Mouse (Mus musculus) midbrain, embryonic 11.5 days (tissue): ENCODE measurements at regions not wholly inside any gene's neighbourhood (a gene's known extent, or its start where the extent isn't known, plus 50 kb on each side); places are given as distances from the start of the nearest gene placed in this dataset.

Experiments used
- ATAC-seq: fragments of 200-750 bp; cut with Nextera tagmentation; 2 replicates; pipeline ENCODE4 v1.8.0; 2017; ENCODE audit warnings: moderate TSS enrichment, moderate library complexity; ENCODE audit not compliant: low FRiP score
- DNase-seq: peaks from one replicate; pipeline ENCODE4 v3.0.0; 2015; ENCODE audit warnings: low spot score; ENCODE audit errors: missing footprints
- H3K27ac ChIP-seq: fragments of 300-500 bp; sonication (generic); 2 replicates; pipeline ENCODE4 v1.5.1; 2014; ENCODE audit warnings: low read depth, low read length
- H3K27me3 ChIP-seq: fragments of 300-500 bp; sonication (generic); 2 replicates; pipeline ENCODE4 v1.6.1; 2014; ENCODE audit warnings: mild to moderate bottlenecking, low read length, moderate library complexity, mixed read lengths; ENCODE audit not compliant: control insufficient read depth, insufficient read depth
- H3K36me3 ChIP-seq: fragments of 300-500 bp; sonication (generic); 2 replicates; pipeline ENCODE4 v1.6.1; 2014; ENCODE audit warnings: mild to moderate bottlenecking, low read length, moderate library complexity, mixed read lengths; ENCODE audit not compliant: control insufficient read depth, insufficient read depth
- H3K4me1 ChIP-seq: fragments of 300-500 bp; sonication (generic); 2 replicates; pipeline ENCODE4 v1.6.1; 2014; ENCODE audit warnings: low read length; ENCODE audit not compliant: control insufficient read depth, insufficient read depth
- H3K4me2 ChIP-seq: fragments of 300-500 bp; sonication (generic); 2 replicates; pipeline ENCODE4 v1.6.1; 2014; ENCODE audit warnings: mild to moderate bottlenecking, moderate library complexity
- H3K4me3 ChIP-seq: fragments of 300-500 bp; sonication (generic); 2 replicates; pipeline ENCODE4 v1.5.1; 2014; ENCODE audit warnings: low read depth, low read length
- H3K9ac ChIP-seq: fragments of 300-500 bp; sonication (generic); 2 replicates; pipeline ENCODE4 v1.6.1; 2014; ENCODE audit warnings: low read length
- H3K9me3 ChIP-seq: fragments of 300-500 bp; sonication (generic); 2 replicates; pipeline ENCODE4 v1.6.1; 2016; ENCODE audit warnings: low read length; ENCODE audit not compliant: control insufficient read depth
- WGBS: fragments of 180-500 bp; shearing (Covaris S2); extraction: QIAGEN DNeasy Blood & Tissue Kit; methylation state at CpG from one replicate; pipeline ENCODE4 v1.1.7; 2014; 5-methylcytosine and 5-hydroxymethylcytosine counted together

DNA sequence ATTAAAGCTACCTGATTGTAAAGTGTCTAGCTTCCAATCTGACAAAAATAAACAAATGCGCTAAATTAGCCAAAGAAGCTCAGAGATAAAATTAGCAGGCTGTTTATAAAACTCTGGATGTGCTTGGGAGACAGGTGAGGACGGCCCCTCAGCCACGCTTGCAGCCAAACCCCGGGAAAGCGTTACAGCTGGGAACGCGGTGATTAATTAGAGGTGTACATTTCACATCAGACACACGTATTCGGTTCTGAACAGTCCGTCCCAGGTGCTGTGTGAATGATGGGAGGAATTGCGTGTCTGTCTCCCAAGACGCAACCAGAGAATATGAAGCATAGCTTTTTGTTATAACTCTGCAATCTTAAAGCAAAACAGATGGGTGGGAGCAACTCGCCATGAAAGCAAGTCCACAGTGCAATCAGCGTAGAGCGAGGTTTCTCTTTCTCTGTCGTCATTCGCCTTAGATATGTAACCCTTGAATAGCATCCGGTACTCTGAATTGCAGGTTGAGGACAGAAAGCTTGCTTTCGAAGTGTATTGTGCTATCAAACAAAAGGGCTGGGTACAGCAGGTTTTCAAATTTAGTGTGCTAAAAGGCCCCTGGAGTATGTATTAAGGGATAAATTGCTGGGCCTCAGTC, 123.0 kb upstream of the Fn1 start:
- H3K27ac ChIP-seq, result no peak overlapping the region

GRCm38 (mm10) chr1:71772526-71772925, 119.5 kb upstream of the Fn1 start:
- ATAC-seq, result no peak
- H3K27ac ChIP-seq, result no peak overlapping the region
- H3K9me3 ChIP-seq, result no peaks in the 10 kb centered on the region
- H3K27me3 ChIP-seq, result no peaks in the 10 kb centered on the region
- H3K36me3 ChIP-seq, result no peaks in the 10 kb centered on the region
- H3K9ac ChIP-seq, result no peak overlapping the region
- no peak overlapping the region for H3K4me2 ChIP-seq
- H3K4me1 ChIP-seq, result no peaks in the 10 kb centered on the region
- WGBS, result 65% methylated on average over 2 of the region's 2 CpGs
- no peak overlapping the region for H3K4me3 ChIP-seq
- no peak for DNase-seq

More for the DNA sequence above, 123.0 kb upstream of the Fn1 start:
- no peak for ATAC-seq
- Histone ChIP-seq H3K4me3 (no peak overlapping the region), H3K4me2 (no peak overlapping the region), H3K27me3 (no peaks in the 10 kb centered on the region), H3K4me1 (no peaks in the 10 kb centered on the region), H3K9me3 (no peaks in the 10 kb centered on the region), H3K36me3 (no peaks in the 10 kb centered on the region), H3K9ac (no peak overlapping the region)
- DNase-seq, result no peak
- 87% methylated on average over 19 of the region's 19 CpGs for WGBS

DNA sequence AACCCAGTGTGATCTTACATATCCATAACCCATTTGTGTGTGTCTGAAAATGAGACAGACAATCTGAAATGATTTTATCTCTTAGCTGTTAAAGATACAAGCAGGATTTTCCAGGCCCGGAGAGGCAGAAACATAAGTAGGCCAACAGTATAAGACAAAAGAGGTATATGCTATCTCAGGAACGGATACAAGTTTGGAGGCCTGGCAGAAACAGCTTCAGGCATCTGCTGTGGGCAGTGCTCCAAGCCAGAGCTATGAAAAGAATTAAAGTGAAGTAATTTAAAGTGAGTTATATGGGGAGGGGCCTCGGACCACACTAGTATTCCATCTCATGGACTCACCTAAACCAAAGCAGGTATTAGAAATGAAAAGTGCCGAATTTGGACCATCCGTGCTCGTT, 118.8 kb upstream of the Fn1 start:
- Histone ChIP-seq H3K4me1 (no peaks in the 10 kb centered on the region), H3K36me3 (no peaks in the 10 kb centered on the region), H3K4me3 (no peak overlapping the region), H3K27ac (no peak overlapping the region), H3K4me2 (no peak overlapping the region), H3K27me3 (no peaks in the 10 kb centered on the region), H3K9ac (no peak overlapping the region), H3K9me3 (no peaks in the 10 kb centered on the region)
- DNase-seq (no peak), ATAC-seq (no peak)
- WGBS, result 94% methylated on average over 6 of the region's 6 CpGs

DNA sequence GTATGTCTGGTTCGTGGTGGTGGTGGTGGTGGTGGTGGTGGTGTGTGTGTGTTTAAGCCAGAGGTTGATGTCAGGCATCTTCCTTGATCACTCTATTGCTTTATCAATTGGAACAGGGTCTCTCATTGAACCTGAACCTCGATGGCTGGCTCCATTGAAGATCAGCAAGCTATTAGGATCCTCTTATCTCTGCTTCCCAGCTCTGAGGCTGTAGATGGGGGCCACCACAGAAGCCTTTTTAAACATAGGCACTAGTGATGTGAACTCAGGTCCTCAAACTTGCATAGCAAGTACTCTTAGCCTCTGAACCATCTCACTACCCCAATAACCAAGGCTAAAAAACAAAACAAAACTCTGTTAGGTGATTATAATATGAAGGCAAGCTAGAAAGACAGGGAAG, 116.6 kb upstream of the Fn1 start:
- Histone ChIP-seq H3K4me1 (no peaks in the 10 kb centered on the region), H3K9me3 (no peaks in the 10 kb centered on the region), H3K9ac (no peak overlapping the region), H3K4me3 (no peak overlapping the region), H3K27me3 (no peaks in the 10 kb centered on the region), H3K4me2 (no peak overlapping the region), H3K36me3 (no peaks in the 10 kb centered on the region), H3K27ac (no peak overlapping the region)
- ATAC-seq, result no peak
- WGBS, result 74% methylated on average over 2 of the region's 2 CpGs
- no peak for DNase-seq

- ATAC-seq, result no peak
- Histone ChIP-seq H3K36me3 (no peaks in the 10 kb centered on the region), H3K9ac (no peak overlapping the region), H3K27me3 (no peaks in the 10 kb centered on the region), H3K27ac (no peak overlapping the region), H3K4me1 (no peaks in the 10 kb centered on the region), H3K4me2 (no peak overlapping the region), H3K4me3 (no peak overlapping the region), H3K9me3 (no peaks in the 10 kb centered on the region)
- DNase-seq, result no peak
- 77% methylated on average over 3 of the region's 3 CpGs for WGBS
Observed at GRCm38 (mm10) chr1:71767705-71768104, 114.7 kb upstream of the Fn1 start.

DNA sequence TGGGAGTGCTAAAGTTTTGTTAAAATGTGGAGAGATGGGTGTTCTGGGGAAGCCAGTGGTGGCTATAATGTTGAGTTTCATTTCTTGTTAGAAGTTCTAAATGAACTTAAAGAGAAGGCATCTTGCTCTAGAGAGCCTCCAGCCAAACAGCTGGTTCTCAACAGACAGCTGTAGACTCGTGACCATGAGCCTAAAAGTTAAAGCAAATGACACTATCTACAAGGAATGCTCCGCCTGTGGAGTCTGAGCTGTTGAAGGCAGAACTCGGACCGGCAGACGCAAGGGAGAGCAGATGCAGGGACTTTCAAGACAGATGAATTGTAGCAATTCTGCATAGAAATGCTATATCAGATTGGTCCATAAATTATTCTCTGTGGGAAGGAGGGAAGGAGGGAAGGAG, 114.1 kb upstream of the Fn1 start:
- H3K36me3 ChIP-seq, result no peaks in the 10 kb centered on the region
- DNase-seq, result no peak
- H3K9me3 ChIP-seq, result no peaks in the 10 kb centered on the region
- no peak overlapping the region for H3K9ac ChIP-seq
- WGBS, result 89% methylated on average over 5 of the region's 5 CpGs
- no peak overlapping the region for H3K4me2 ChIP-seq
- no peak for ATAC-seq
- no peaks in the 10 kb centered on the region for H3K27me3 ChIP-seq
- H3K27ac ChIP-seq, result no peak overlapping the region
- H3K4me3 ChIP-seq, result no peak overlapping the region
- H3K4me1 ChIP-seq, result no peaks in the 10 kb centered on the region

GRCm38 (mm10) chr1:71764951-71765350, 112.0 kb upstream of the Fn1 start:
- WGBS, result 87% methylated on average over 6 of the region's 6 CpGs
- no peaks in the 10 kb centered on the region for H3K9me3 ChIP-seq
- no peak for ATAC-seq
- no peaks in the 10 kb centered on the region for H3K27me3 ChIP-seq
- no peak overlapping the region for H3K27ac ChIP-seq
- no peaks in the 10 kb centered on the region for H3K36me3 ChIP-seq
- no peak overlapping the region for H3K4me3 ChIP-seq
- no peak overlapping the region for H3K4me2 ChIP-seq
- H3K4me1 ChIP-seq, result no peaks in the 10 kb centered on the region
- no peak overlapping the region for H3K9ac ChIP-seq
- no peak for DNase-seq

GRCm38 (mm10) chr1:71763530-71763929, 110.5 kb upstream of the Fn1 start:
- H3K9ac ChIP-seq, result no peak overlapping the region
- H3K36me3 ChIP-seq, result no peaks in the 10 kb centered on the region
- WGBS, result 86% methylated on average over 2 of the region's 2 CpGs
- no peak for ATAC-seq
- H3K27ac ChIP-seq, result no peak overlapping the region
- no peaks in the 10 kb centered on the region for H3K4me1 ChIP-seq
- no peak overlapping the region for H3K4me2 ChIP-seq
- DNase-seq, result no peak
- H3K4me3 ChIP-seq, result no peak overlapping the region
- H3K27me3 ChIP-seq, result no peaks in the 10 kb centered on the region
- no peaks in the 10 kb centered on the region for H3K9me3 ChIP-seq

DNA sequence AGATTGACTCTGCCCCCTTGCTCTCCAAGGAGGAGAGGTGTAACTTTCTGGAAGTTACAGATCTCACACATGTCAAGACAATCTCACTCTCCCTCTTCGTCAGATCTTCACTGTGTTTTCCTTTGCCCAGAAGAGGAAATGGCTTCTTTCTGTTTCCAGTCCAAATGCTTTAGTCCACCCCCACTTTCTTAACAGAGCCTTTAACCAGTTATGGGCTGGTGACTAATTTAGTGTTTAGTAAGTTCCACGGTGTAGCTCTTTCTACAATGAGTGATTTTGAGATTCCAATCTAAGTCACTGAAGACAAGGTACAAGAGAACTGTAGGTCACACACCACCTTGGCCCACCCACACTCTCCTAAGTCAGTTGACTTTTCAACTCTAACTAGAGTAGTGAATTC, 107.3 kb upstream of the Fn1 start:
- DNase-seq (no peak), ATAC-seq (no peak)
- Histone ChIP-seq H3K4me2 (no peak overlapping the region), H3K4me1 (no peaks in the 10 kb centered on the region), H3K9ac (no peak overlapping the region), H3K4me3 (no peak overlapping the region), H3K27me3 (no peaks in the 10 kb centered on the region), H3K27ac (no peak overlapping the region), H3K36me3 (no peaks in the 10 kb centered on the region), H3K9me3 (no peaks in the 10 kb centered on the region)
- 75% methylated on average over 2 of the region's 2 CpGs for WGBS
